Mouse (Mus musculus): ENCODE results near the gene Ptpn3.

GRCm38 (mm10) chr4:57279229-57279628 lies 22.4 kb downstream of the Ptpn3 start:
- TF ChIP-seq CTCF (IDR thresholded peaks at IDR 0.05; ENCODE audit: borderline replicate concordance, insufficient read depth, low read length), result no peak
- no peak for TF ChIP-seq POLR2A (IDR thresholded peaks at IDR 0.05; ENCODE audit: low read depth, low read length)

Data from embryonic fibroblast, embryonic 13.5 days (primary cell).